32 mouse cellular contexts compared by ENCODE assay signal in the genomic region with DNA sequence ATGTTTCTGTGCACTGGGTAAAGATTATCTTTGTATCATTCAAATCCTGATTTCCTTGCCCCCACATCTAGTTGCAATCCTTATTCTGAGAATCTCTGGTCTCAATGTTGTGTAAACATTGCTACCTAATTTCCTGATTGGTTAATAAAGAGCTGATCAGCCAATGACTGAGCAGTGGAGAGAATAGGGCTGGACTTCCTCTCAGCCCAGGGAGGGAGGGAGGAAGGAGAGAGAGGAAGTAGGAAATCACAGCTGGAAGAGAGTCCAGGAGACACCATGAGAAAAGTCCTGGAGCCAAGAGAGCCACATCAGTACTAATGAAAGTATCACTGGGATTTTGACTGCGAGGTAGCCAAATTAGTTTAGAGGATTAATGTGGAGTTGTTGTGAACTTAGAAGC.
A peak's percentile ranks its signal among the peaks of the same experiment; 100 is the strongest.
DNase-seq lines count a peak whose midpoint lies in the region; ATAC-seq and TF ChIP-seq lines count a peak whose summit lies in the region.
"Had no signal": no experiment of that assay in that cellular context is flagged by ENCODE, and none has a peak within 500 bp of the region (broad histone marks: within the 10 kb centered on the region; RNA-seq: fewer than 3 reads in every experiment).

No protein-coding gene starts in this region.

- H3K9me3 ChIP-seq in kidney, postnatal 0 days (replicated peaks; ENCODE audit: low read length), result no peaks in the 10 kb centered on the region
- H3K9me3 ChIP-seq in kidney, embryonic 16.5 days (ENCODE audit: low read length), result no peaks in the 10 kb centered on the region
- H3K9me3 ChIP-seq in MEL (replicated peaks; ENCODE audit: insufficient read depth, low read length), result no peaks in the 10 kb centered on the region
- H3K9me3 ChIP-seq: embryonic facial prominence, embryonic 10.5 days; embryonic facial prominence, embryonic 15.5 days; forebrain, embryonic 13.5 days; heart, embryonic 10.5 days; heart, embryonic 15.5 days; hindbrain, embryonic 13.5 days; midbrain, embryonic 13.5 days; neural tube, embryonic 15.5 days; stomach, embryonic 15.5 days had no signal

- H3K27me3 ChIP-seq in kidney, postnatal 0 days (ENCODE audit: insufficient read depth, low read length), result no peaks in the 10 kb centered on the region
- H3K27me3 ChIP-seq in kidney, embryonic 16.5 days (ENCODE audit: insufficient read depth, low read length), result no peaks in the 10 kb centered on the region
- no peaks in the 10 kb centered on the region for H3K27me3 ChIP-seq in MEL (ENCODE audit: control insufficient read depth in 1 of 2, insufficient read depth in 2 of 2, low read length in 2 of 2)
- H3K27me3 ChIP-seq: embryonic facial prominence, embryonic 15.5 days; forebrain, embryonic 13.5 days; heart, embryonic 15.5 days; hindbrain, embryonic 13.5 days; midbrain, embryonic 13.5 days; neural tube, embryonic 15.5 days; stomach, embryonic 15.5 days had no signal

- ATAC-seq in kidney, postnatal 0 days (replicated peaks; ENCODE audit: low FRiP score, low read depth), result no peak
- ATAC-seq in kidney, embryonic 16.5 days (ENCODE audit: low FRiP score, low TSS enrichment), result no peak
- ATAC-seq in megakaryocyte progenitor cell, adult 5-6 weeks (replicated peaks; ENCODE audit: poor library complexity), result 0 out of 2 replicates have a peak, but pooled peaks have one; percentile 29
- ATAC-seq: forebrain, embryonic 13.5 days; intestine, embryonic 16.5 days; midbrain, embryonic 13.5 days had no signal

- no peak for TF ChIP-seq CTCF in kidney, postnatal 0 days (IDR thresholded peaks at IDR 0.05; ENCODE audit: low read depth)
- no peak for TF ChIP-seq CTCF in MEL (IDR thresholded peaks at IDR 0.05 in 2 of 3, conservative IDR thresholded peaks at IDR 0.05 in 1 of 3; ENCODE audit: control insufficient read depth in 1 of 3, insufficient read depth in 1 of 3, low read depth in 2 of 3, low read length in 3 of 3, poor library complexity in 1 of 3, severe bottlenecking in 1 of 3)

- no peaks in the 10 kb centered on the region for H3K79me2 ChIP-seq in MEL (ENCODE audit: control insufficient read depth, insufficient read depth, low read length, poor library complexity)

- DNase-seq in kidney, postnatal 0 days (ENCODE audit: low spot score), result peak; percentile 39
- DNase-seq in A20 (ENCODE audit: low read depth, low spot score) (peak; percentile 19), MEL (ENCODE audit: low read depth, low spot score) (peak; percentile 19)
- no peak for DNase-seq in spleen, adult 12 weeks (ENCODE audit: low spot score)
- DNase-seq in thymus, postnatal 4 days, result no peak
- DNase-seq: adrenal gland, postnatal 36 days; cerebellum, adult 18-20 months; cerebellum, postnatal 10 days; gastrocnemius, adult 2 months; gastrocnemius, postnatal 36 days; heart, postnatal 4 days; kidney, adult 8-10 months; kidney, postnatal 14 days; layer of hippocampus, adult 9-11 months; liver; lung, adult 2 months; lung, postnatal 4 days; retina, postnatal 1 day; right cerebral cortex, postnatal 14 days had no signal

- H3K4me1 ChIP-seq in kidney, postnatal 0 days (replicated peaks; ENCODE audit: insufficient read depth, low read length), result no peaks in the 10 kb centered on the region; the same call in 1 of the 2 replicates
- no peaks in the 10 kb centered on the region for H3K4me1 ChIP-seq in kidney, embryonic 16.5 days (ENCODE audit: insufficient read depth, low read length)
- no peaks in the 10 kb centered on the region for H3K4me1 ChIP-seq in MEL (ENCODE audit: control insufficient read depth in 1 of 2, insufficient read depth in 2 of 2, low read length in 2 of 2)
- H3K4me1 ChIP-seq: embryonic facial prominence, embryonic 10.5 days; embryonic facial prominence, embryonic 15.5 days; forebrain, embryonic 13.5 days; heart, embryonic 10.5 days; heart, embryonic 15.5 days; hindbrain, embryonic 13.5 days; midbrain, embryonic 13.5 days; neural tube, embryonic 15.5 days; stomach, embryonic 15.5 days had no signal

- H3K4me2 ChIP-seq in kidney, postnatal 0 days (ENCODE audit: low read length), result no peak overlapping the region
- no peak overlapping the region for H3K4me2 ChIP-seq in kidney, embryonic 16.5 days (replicated peaks; ENCODE audit: low read depth, low read length)
- H3K4me2 ChIP-seq: embryonic facial prominence, embryonic 15.5 days; forebrain, embryonic 13.5 days; heart, embryonic 15.5 days; hindbrain, embryonic 13.5 days; midbrain, embryonic 13.5 days; neural tube, embryonic 15.5 days; stomach, embryonic 15.5 days had no signal

- no peak for TF ChIP-seq POLR2A in MEL (IDR thresholded peaks at IDR 0.05; ENCODE audit: control insufficient read depth in 1 of 2, insufficient read depth in 1 of 2, low read depth in 1 of 2, low read length in 2 of 2, poor library complexity in 1 of 2)

- no peaks in the 10 kb centered on the region for H3K36me3 ChIP-seq in kidney, postnatal 0 days (ENCODE audit: insufficient read depth, low read length)
- no peaks in the 10 kb centered on the region for H3K36me3 ChIP-seq in kidney, embryonic 16.5 days (ENCODE audit: insufficient read depth, low read length)
- no peaks in the 10 kb centered on the region for H3K36me3 ChIP-seq in MEL (ENCODE audit: control insufficient read depth in 1 of 2, insufficient read depth in 2 of 2, low read length in 2 of 2)
- H3K36me3 ChIP-seq: embryonic facial prominence, embryonic 15.5 days; hindbrain, embryonic 13.5 days; neural tube, embryonic 15.5 days; stomach, embryonic 15.5 days had no signal

- WGBS in kidney, postnatal 0 days, result 94% methylated on average over 1 of the region's 1 CpGs
- 100% methylated on average over 1 of the region's 1 CpGs for WGBS in kidney, embryonic 16.5 days

- TF ChIP-seq RAD21 in MEL (IDR thresholded peaks at IDR 0.05; ENCODE audit: low read depth, low read length), result no peak

- no peak for TF ChIP-seq EP300 in MEL (IDR thresholded peaks at IDR 0.05; ENCODE audit: low read depth in 1 of 2, low read length in 2 of 2)

- H3K4me3 ChIP-seq in kidney, postnatal 0 days (replicated peaks; ENCODE audit: low read depth, low read length), result no peak overlapping the region
- H3K4me3 ChIP-seq in kidney, embryonic 16.5 days (ENCODE audit: low read length), result no peak overlapping the region
- no peak overlapping the region for H3K4me3 ChIP-seq in MEL (ENCODE audit: control insufficient read depth in 1 of 2, insufficient read depth in 1 of 2, low read depth in 2 of 2, low read length in 2 of 2)
- H3K4me3 ChIP-seq: embryonic facial prominence, embryonic 10.5 days; embryonic facial prominence, embryonic 15.5 days; forebrain, embryonic 13.5 days; gastrocnemius, adult 2 months; heart, embryonic 10.5 days; heart, embryonic 15.5 days; hindbrain, embryonic 13.5 days; midbrain, embryonic 13.5 days; neural tube, embryonic 15.5 days; stomach, embryonic 15.5 days had no signal

- H3K27ac ChIP-seq in kidney, postnatal 0 days, result no peak overlapping the region
- no peak overlapping the region for H3K27ac ChIP-seq in kidney, embryonic 16.5 days (ENCODE audit: low read length)
- no peak overlapping the region for H3K27ac ChIP-seq in MEL (ENCODE audit: control insufficient read depth, low read depth, low read length)
- H3K27ac ChIP-seq: embryonic facial prominence, embryonic 10.5 days; embryonic facial prominence, embryonic 15.5 days; forebrain, embryonic 13.5 days; gastrocnemius, adult 2 months; heart, embryonic 10.5 days; heart, embryonic 15.5 days; hindbrain, embryonic 13.5 days; liver, embryonic 14.5 days; midbrain, embryonic 13.5 days; neural tube, embryonic 15.5 days; stomach, embryonic 15.5 days had no signal

- no peak overlapping the region for H3K9ac ChIP-seq in kidney, postnatal 0 days (ENCODE audit: low read depth, low read length)
- H3K9ac ChIP-seq in kidney, embryonic 16.5 days (replicated peaks; ENCODE audit: low read length), result no peak overlapping the region
- no peak overlapping the region for H3K9ac ChIP-seq in MEL (ENCODE audit: control insufficient read depth, low read depth, low read length, poor library complexity, severe bottlenecking)
- H3K9ac ChIP-seq: embryonic facial prominence, embryonic 15.5 days; forebrain, embryonic 13.5 days; heart, embryonic 15.5 days; hindbrain, embryonic 13.5 days; liver, embryonic 14.5 days; midbrain, embryonic 13.5 days; neural tube, embryonic 15.5 days; stomach, embryonic 15.5 days had no signal

TF ChIP-seq in MEL, 35 proteins besides CTCF, POLR2A, EP300 and RAD21:
- TF ChIP-seq ZMIZ1 (IDR thresholded peaks at IDR 0.05; ENCODE audit: low read depth, low read length), result no peak
- no peak for TF ChIP-seq ZNF384 (IDR thresholded peaks at IDR 0.05; ENCODE audit: low read depth, low read length)
- no peak for TF ChIP-seq POLR2AphosphoS2 (IDR thresholded peaks at IDR 0.05; ENCODE audit: low read length)
- no peak for TF ChIP-seq JUND (IDR thresholded peaks at IDR 0.05; ENCODE audit: low read depth, low read length)
- TF ChIP-seq POLR2AphosphoS5 (IDR thresholded peaks at IDR 0.05; ENCODE audit: borderline replicate concordance, low read depth, low read length), result no peak

Comparison
In these comparisons a context has a peak if more than half of its experiments do, and no peak if none do; other contexts are left out.
1. DNase-seq: peak in kidney, postnatal 0 days (single experiment), A20 (single experiment) and MEL (single experiment); none in spleen, adult 12 weeks (single experiment) and thymus, postnatal 4 days (single experiment).